Mouse (Mus musculus) fat pad, adult 2 months (tissue): ENCODE measurements around the gene Actn4.

ENCODE experiments used
- DNase-seq: peaks from one replicate; pipeline ENCODE4 v3.0.0-alpha.2; 2011; ENCODE audit warnings: low read depth, low spot score; ENCODE audit errors: extremely low read depth

Actn4 gene

GRCm38 (mm10) chr7:28926172-28926571, 36.0 kb downstream of the Actn4 start:
- no peak for DNase-seq

GRCm38 (mm10) chr7:28925317-28925716, 36.8 kb downstream of the Actn4 start:
- DNase-seq = no peak

GRCm38 (mm10) chr7:28924802-28925201, 37.3 kb downstream of the Actn4 start:
- no peak for DNase-seq

DNA sequence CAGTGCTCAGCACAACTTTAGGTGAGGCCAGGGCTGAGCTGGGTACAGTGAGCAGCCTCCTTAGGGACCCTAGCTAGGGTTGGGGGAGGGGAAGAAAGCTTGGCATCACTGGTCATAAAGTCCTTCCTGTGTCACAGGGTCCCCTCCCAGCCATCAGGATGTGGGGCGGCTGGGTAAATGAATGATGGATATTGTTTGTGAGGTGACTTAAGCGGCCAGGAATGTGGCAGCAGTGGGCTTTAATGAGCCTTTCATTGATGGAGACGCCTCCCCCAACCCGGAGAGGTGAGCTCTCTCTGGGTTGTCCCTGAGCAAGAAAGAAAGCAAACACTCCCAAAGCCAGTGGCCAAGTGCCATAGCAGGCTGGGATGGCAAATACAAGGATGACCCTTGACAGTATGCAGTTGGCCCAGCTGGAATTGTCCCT, 38.3 kb downstream of the Actn4 start:
- no peak for DNase-seq

GRCm38 (mm10) chr7:28922606-28923005, 39.5 kb downstream of the Actn4 start:
- DNase-seq = no peak

- no peak for DNase-seq
These were observed 40.2 kb downstream of the Actn4 start for GRCm38 (mm10) chr7:28921722-28922465.

GRCm38 (mm10) chr7:28921178-28921577, 41.0 kb downstream of the Actn4 start:
- DNase-seq = no peak

DNA sequence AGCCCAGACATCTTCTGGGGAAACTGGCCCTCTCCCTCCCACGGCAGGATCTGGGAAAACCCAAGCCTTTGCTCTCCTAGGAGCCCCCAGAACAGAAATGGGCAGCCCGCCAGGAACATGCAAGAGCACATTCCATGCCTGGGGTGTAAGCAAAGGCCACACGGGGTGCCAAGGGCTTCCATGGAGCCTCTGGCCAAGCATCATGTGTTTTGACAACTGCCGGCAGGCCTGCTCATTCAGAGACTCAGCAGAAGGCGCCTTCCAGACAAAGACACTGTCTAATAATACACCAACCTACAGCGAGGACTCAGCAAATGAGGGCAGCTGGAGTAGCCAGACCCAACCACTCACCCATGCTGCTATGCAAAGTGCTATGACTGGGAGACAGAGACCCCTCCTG, 42.3 kb downstream of the Actn4 start:
- DNase-seq = no peak

- no peak for DNase-seq
These were observed 43.6 kb downstream of the Actn4 start for GRCm38 (mm10) chr7:28918540-28918939.

- DNase-seq = no peak
These were observed 44.4 kb downstream of the Actn4 start for GRCm38 (mm10) chr7:28917503-28918426.

GRCm38 (mm10) chr7:28916491-28916890, 45.6 kb downstream of the Actn4 start:
- no peak for DNase-seq

GRCm38 (mm10) chr7:28913171-28913570, 49.0 kb downstream of the Actn4 start:
- no peak for DNase-seq

DNA sequence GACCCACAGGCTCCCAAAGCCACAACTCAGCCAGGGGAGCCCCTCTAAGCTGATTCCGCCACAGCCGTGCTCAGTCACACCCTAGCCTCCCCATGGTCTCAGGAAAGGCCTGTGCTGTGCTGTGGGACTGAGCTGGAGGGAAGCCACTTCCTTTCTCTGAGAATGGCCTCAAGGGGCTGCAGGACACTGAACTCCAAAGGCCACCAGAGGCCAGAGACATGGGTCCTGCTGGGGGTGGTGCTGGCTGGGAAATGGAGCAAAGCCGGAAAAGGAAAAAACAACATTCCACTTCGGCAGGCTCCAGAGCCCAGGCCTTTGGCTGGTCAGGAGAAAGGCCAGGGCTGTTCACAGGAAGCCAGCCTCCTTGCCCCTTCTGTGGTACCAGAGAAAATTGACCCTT, 50.5 kb downstream of the Actn4 start:
- no peak for DNase-seq

GRCm38 (mm10) chr7:28907195-28907594, 54.9 kb downstream of the Actn4 start:
- DNase-seq = no peak

DNA sequence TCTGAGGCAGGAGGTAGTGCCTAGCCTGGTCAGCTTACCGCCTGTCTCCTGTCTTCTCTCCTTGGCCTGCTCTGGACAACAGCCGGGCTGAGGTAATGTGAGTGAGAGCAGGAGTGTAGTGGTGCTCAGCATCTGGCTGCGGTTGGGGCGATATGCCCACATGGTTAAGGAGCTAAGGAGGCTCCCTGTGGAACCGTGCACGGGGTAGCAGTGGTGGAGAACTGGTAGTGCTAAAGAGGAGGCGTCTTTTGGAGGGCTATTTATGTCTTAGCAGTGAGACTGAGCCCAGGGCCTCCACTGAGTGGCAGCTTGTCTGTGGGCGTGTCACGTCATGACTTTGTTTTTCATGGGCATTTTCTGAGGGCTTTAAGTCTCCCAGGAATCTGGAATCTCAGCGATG, 58.4 kb downstream of the Actn4 start:
- no peak for DNase-seq

DNA sequence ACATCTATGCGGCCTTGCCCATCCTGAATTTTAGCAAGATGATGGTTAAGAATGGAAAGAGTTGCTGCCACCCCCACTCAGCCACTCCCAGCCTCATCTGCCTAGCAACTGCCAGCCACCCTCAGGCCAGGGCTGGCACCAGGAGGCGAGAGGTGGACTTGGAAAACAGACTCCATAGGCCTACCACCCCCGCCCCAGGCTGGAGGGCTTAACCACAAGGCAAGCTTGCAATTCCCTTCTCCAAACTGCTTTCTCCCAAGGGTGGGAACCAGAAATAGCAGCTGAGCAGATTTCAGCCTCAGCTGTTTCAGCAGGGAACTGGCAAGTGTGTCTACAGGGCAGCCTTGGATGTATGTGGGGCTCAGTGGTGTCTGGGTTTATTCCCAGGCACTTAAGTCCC, 59.3 kb downstream of the Actn4 start:
- DNase-seq = no peak

DNA sequence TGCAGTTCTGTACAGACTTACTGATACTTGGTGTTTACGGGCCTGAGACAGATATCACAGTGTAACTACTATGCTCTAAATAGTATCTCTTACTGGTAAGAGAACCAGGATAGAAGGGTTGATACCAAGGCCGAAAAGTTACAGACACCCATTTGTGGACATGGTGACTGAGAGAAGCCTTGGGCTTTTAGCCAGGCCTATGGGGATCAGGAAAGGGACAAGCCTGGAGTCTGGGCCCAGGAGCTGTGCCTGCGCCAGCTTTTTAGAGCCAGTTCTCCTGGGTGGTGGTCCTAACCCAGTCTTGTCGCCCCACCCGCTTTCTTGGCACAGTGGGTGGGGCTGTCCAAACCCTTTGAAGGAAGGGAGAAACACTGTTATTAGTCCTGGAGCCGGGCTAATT, 60.0 kb downstream of the Actn4 start:
- DNase-seq = no peak

- no peak for DNase-seq
These were observed 60.6 kb downstream of the Actn4 start for GRCm38 (mm10) chr7:28901311-28902125.

DNA sequence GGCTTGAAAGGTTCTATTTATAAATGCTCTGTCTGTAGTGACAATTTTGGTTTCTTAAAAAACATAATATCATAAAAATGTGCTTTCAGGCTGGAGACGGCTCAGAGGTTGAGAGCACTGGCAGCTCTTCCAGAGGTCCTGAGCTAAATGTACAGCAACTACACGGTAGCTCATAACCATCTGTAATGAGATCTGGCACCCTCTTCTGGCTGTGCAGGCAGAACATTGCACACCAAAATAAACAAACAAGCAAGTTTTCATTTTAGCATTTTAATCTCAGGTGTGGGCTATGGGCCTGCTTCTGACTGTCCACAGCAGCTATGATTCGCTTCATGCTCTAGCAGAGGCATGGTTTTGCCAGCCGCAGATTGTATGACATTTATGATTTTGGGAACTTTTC, 62.2 kb downstream of the Actn4 start:
- no peak for DNase-seq

GRCm38 (mm10) chr7:28897661-28898060, 64.5 kb downstream of the Actn4 start:
- no peak for DNase-seq

- no peak for DNase-seq
These were observed 67.2 kb downstream of the Actn4 start for GRCm38 (mm10) chr7:28894942-28895341.
